Mouse (Mus musculus) cortical plate, adult 2 months (tissue): Measurements from ENCODE around the gene Med12l.

Experiments used
- CTCF ChIP-seq: fragments of 200-500 bp; IDR thresholded peaks from 2 replicates; pipeline ENCODE4 v1.5.1; 2011; ENCODE audit warnings: mild to moderate bottlenecking, control low read depth, low read length; ENCODE audit not compliant: insufficient read depth; ENCODE audit errors: extremely low read depth
- POLR2A ChIP-seq: fragments of 200-500 bp; IDR thresholded peaks from 2 replicates; pipeline ENCODE4 v1.6.1; 2011; ENCODE audit warnings: mild to moderate bottlenecking, low read length, control low read depth; ENCODE audit not compliant: insufficient read depth; ENCODE audit errors: extremely low read depth

DNA sequence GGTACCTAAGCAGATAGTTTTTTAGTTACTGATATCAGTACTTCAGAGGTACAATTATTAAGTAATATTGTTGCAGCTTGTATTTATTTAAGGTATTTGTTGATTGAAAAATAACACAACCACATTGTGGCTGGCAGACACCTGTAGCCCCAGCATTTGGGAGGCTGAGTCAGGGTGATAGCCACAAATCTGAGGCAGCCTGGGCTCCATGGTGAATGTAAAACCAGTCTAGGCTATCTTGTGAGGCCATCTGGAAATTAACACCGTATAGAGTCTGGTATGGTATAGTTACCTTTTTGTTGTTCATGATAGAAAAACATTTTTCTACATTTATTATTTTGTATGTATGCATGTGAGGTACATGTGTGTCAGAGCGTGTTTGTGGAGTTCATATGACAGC, 96.5 kb downstream of the Med12l start:
- TF ChIP-seq POLR2A, result no peak
- no peak for TF ChIP-seq CTCF
